Mouse (Mus musculus) E14TG2a.4 (cell line): ENCODE data around the gene Arhgef15.

ENCODE experiments used
- CTCF ChIP-seq: conservative IDR thresholded peaks from 2 replicates; pipeline ENCODE4 v1.5.1; 2014; ENCODE audit warnings: low read length
- NANOG ChIP-seq: IDR thresholded peaks from 2 replicates; pipeline ENCODE4 v1.6.1; 2014; ENCODE audit warnings: borderline replicate concordance, low read length, mixed read lengths
- POU5F1 ChIP-seq: IDR thresholded peaks from 2 replicates; pipeline ENCODE4 v1.6.1; 2014; ENCODE audit warnings: low read length, borderline replicate concordance

DNA sequence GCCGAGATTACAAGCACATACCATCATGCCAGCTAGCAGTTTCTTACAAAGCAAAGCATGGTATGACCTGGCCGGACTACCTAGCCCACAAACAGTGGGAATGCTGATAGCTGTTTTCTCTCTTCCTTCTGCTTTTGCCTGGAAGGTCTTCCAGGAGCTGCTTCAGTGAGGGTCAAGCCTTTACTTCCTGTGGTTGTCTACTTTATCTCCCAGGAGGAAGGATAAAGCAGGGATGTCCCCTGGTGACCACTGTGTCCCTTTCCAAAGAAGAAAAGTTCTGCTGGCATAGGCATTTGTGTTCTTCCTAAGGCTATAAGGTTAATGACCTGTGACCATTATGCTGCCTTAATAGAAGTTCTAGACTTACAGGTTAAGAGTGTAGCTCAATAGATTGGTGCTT is 6.1 kb upstream of the Arhgef15 start:
- TF ChIP-seq CTCF (no peak), NANOG (no peak), POU5F1 (no peak)
